ENCODE assay signal across 23 mouse cellular contexts in genomic region chr2:21976831-21977230, GRCm38 (mm10).
DNase-seq lines count a peak whose midpoint lies in the region; TF ChIP-seq lines count a peak whose summit lies in the region.
"Had no signal": no experiment of that assay in that cellular context is flagged by ENCODE, and none has a peak within 500 bp of the region (broad histone marks: within the 10 kb centered on the region; RNA-seq: fewer than 3 reads in every experiment).

No protein-coding gene starts in this region.

- no peak for TF ChIP-seq CTCF in heart, adult 2 months (IDR thresholded peaks at IDR 0.05)

- H3K36me3 ChIP-seq in heart, adult 2 months (ENCODE audit: control insufficient read depth, insufficient read depth, low read length): no peaks in the 10 kb centered on the region
- H3K36me3 ChIP-seq: embryonic facial prominence, embryonic 10.5 days; embryonic facial prominence, embryonic 12.5 days; forebrain, embryonic 15.5 days had no signal

- no peak overlapping the region for H3K9ac ChIP-seq in heart, adult 2 months (ENCODE audit: low read depth, low read length)
- H3K9ac ChIP-seq: embryonic facial prominence, embryonic 12.5 days; forebrain, embryonic 13.5 days; forebrain, embryonic 15.5 days; forebrain, postnatal 0 days had no signal

- peak overlapping the region; percentile 18 for H3K27ac ChIP-seq in heart, adult 2 months
- H3K27ac ChIP-seq: embryonic facial prominence, embryonic 10.5 days; embryonic facial prominence, embryonic 12.5 days; forebrain, embryonic 13.5 days; forebrain, embryonic 15.5 days had no signal

- peak; percentile 82 for DNase-seq in heart, adult 11 months
- DNase-seq in heart, adult 8-10 months (ENCODE audit: low spot score): no peak
- DNase-seq in heart, adult 2 months: no peak
- DNase-seq in heart, postnatal 36 days: no peak
- DNase-seq in heart, postnatal 10 days: peak; percentile 6
- no peak for DNase-seq in heart, postnatal 25 days (ENCODE audit: low spot score)
- peak; percentile 54 for DNase-seq in ZHBTc4 (ENCODE audit: low read depth, low spot score)
- no peak for DNase-seq in frontal cortex, postnatal 25 days (ENCODE audit: low spot score in 2 of 2)
- DNase-seq: adrenal gland, adult 2 months; adrenal gland, postnatal 14 days; adrenal gland, postnatal 36 days; B cell, adult 2 months; cerebellum, adult 11-12 months; cerebellum, adult 2 months; cerebellum, adult 9-10 months; cerebellum, postnatal 10 days; cerebellum, postnatal 25 days; forebrain, postnatal 0 days had no signal

- no peak for TF ChIP-seq POLR2A in heart, adult 2 months (IDR thresholded peaks at IDR 0.05; ENCODE audit: insufficient read depth, low read depth, low read length)

- H3K27me3 ChIP-seq in heart, adult 2 months (ENCODE audit: control insufficient read depth, insufficient read depth, low read length): no peaks in the 10 kb centered on the region
- H3K27me3 ChIP-seq: CH12.LX; embryonic facial prominence, embryonic 12.5 days; forebrain, embryonic 13.5 days; forebrain, embryonic 15.5 days had no signal

- H3K79me2 ChIP-seq in heart, adult 2 months (replicated peaks; ENCODE audit: control insufficient read depth, insufficient read depth, low read length): no peaks in the 10 kb centered on the region

- H3K4me3 ChIP-seq in heart, adult 2 months: no peak overlapping the region
- H3K4me3 ChIP-seq: embryonic facial prominence, embryonic 10.5 days; embryonic facial prominence, embryonic 12.5 days; forebrain, embryonic 13.5 days; forebrain, embryonic 15.5 days had no signal

- intact Hi-C loops in heart, adult 2 months (cut with DNase I): no loop called here
- intact Hi-C loops in heart, postnatal 36 days (cut with DNase I): no loop called here
- intact Hi-C loops in heart, postnatal 10 days (cut with DNase I): no loop called here
- intact Hi-C loops in heart, postnatal 25 days (cut with DNase I): no loop called here

- no peaks in the 10 kb centered on the region for H3K4me1 ChIP-seq in heart, adult 2 months (ENCODE audit: control insufficient read depth, insufficient read depth, low read length)
- H3K4me1 ChIP-seq: embryonic facial prominence, embryonic 10.5 days; embryonic facial prominence, embryonic 12.5 days; forebrain, embryonic 13.5 days; forebrain, embryonic 15.5 days had no signal

- WGBS in heart, adult 2 months: 69% methylated on average over 2 of the region's 2 CpGs

- TF ChIP-seq EP300 in heart, adult 2 months (IDR thresholded peaks at IDR 0.05; ENCODE audit: insufficient read depth, low read depth, low read length): no peak

Comparison
In these comparisons a context has a peak if more than half of its experiments do, and no peak if none do; other contexts are left out.
1. DNase-seq: peak in heart, adult 11 months (single experiment), heart, postnatal 10 days (2 of 2) and ZHBTc4 (single experiment); none in heart, adult 8-10 months (single experiment), heart, adult 2 months (0 of 2), heart, postnatal 36 days (0 of 2), heart, postnatal 25 days (single experiment) and frontal cortex, postnatal 25 days (0 of 2).